Mouse (Mus musculus) CD8-positive naive resting alpha-beta T cell, adult 2 months (primary cell): ENCODE measurements around the gene Scnn1b.

ENCODE experiments used
- DNase-seq, 2 experiments: peaks; one replicate each; pipeline ENCODE4 v3.0.0; 2022; ENCODE audit warnings: low read depth in 2 of 2, low spot score in 2 of 2

Scnn1b gene

GRCm38 (mm10) chr7:121962571-121962959, 97.7 kb downstream of the Scnn1b start:
- no peak for DNase-seq

GRCm38 (mm10) chr7:121963883-121964398, 99.1 kb downstream of the Scnn1b start:
- no peak for DNase-seq

DNA sequence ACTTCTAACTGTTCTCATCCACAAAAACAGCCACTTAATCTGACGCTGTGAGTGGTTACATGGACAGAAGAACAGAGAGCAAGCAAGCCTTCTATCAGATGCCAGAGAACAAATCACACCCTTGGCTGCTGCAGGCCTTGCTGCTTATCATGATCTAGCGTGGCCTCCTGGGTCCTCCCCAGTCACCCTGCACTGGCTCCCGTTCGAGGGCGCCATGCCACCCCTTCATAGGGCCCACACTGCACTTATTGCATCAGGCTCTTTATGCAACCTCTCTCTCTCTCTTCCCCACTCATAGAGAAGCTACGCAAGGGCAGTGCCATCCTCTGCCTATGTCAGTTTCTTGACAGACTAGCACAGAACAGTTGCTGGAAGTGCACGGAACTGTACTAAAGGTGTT, 101.3 kb downstream of the Scnn1b start:
- no peak for DNase-seq
